Mouse (Mus musculus): Measurements from ENCODE around the gene Klk7.

GRCm38 (mm10) chr7:43772901-43773300 is 38.2 kb upstream of the Klk7 start:
- TF ChIP-seq CTCF (conservative IDR thresholded peaks at IDR 0.05; ENCODE audit: low read length): no peak
- TF ChIP-seq POU5F1 (IDR thresholded peaks at IDR 0.05; ENCODE audit: borderline replicate concordance, low read length): no peak
